Mouse (Mus musculus) CH12.LX (cell line): ENCODE data around the gene Lrrc28. TPM values are rescaled to one million over a fixed set of nuclear protein-coding genes. Genes with fewer than 3 reads are reported as not detected.

Source experiments
- DNase-seq: peaks from one replicate; pipeline ENCODE4 v3.0.0-alpha.2; 2013; ENCODE audit errors: extremely low read depth
- H3K27ac ChIP-seq: 2 replicates; pipeline ENCODE4 v1.5.1; 2012; ENCODE audit warnings: low read depth, mild to moderate bottlenecking, control low read depth, moderate library complexity; ENCODE audit not compliant: insufficient read depth
- H3K27me3 ChIP-seq: replicated peaks from 2 replicates; pipeline ENCODE3; 2012; ENCODE audit warnings: inconsistent platforms
- H3K36me3 ChIP-seq, 2 experiments: replicated peaks in 1 of 2; 2 replicates each; pipeline versions ENCODE3 to v1.6.1; 2012; ENCODE audit warnings: inconsistent platforms in 1 of 2, low read length in 1 of 2, mild to moderate bottlenecking in 1 of 2, mixed read lengths in 1 of 2, moderate library complexity in 1 of 2; ENCODE audit not compliant: control insufficient read depth in 1 of 2, insufficient read depth in 1 of 2
- H3K4me1 ChIP-seq, 2 experiments: 2 replicates each; pipeline ENCODE4 v1.6.1; 2012; ENCODE audit warnings: inconsistent platforms in 1 of 2, moderate library complexity in 1 of 2; ENCODE audit not compliant: insufficient read depth in 2 of 2, control insufficient read depth in 1 of 2
- H3K4me2 ChIP-seq: 2 replicates; pipeline ENCODE4 v1.6.1; 2012; ENCODE audit warnings: low read depth, mild to moderate bottlenecking, control low read depth; ENCODE audit not compliant: poor library complexity, insufficient read depth, severe bottlenecking
- H3K4me3 ChIP-seq, 3 experiments: fragments of 150-350 bp in 1 of 3; sonication (generic) in 1 of 3; replicated peaks in 1 of 3; 2 replicates each; pipeline versions ENCODE3 to v1.5.1; 2011 to 2012; ENCODE audit warnings: low read depth in 2 of 3, low read length in 2 of 3, mild to moderate bottlenecking in 2 of 3, moderate library complexity in 2 of 3, control low read depth in 1 of 3, improper control_type of control experiment in 1 of 3, inconsistent platforms in 1 of 3, mixed read lengths in 1 of 3; ENCODE audit not compliant: poor library complexity in 1 of 3
- H3K79me2 ChIP-seq: replicated peaks from 2 replicates; pipeline ENCODE4 v1.6.1; 2012; ENCODE audit warnings: mild to moderate bottlenecking, moderate library complexity; ENCODE audit not compliant: control insufficient read depth, poor library complexity, insufficient read depth, severe bottlenecking; ENCODE audit errors: extremely low read depth
- H3K9ac ChIP-seq: 2 replicates; pipeline ENCODE4 v1.6.1; 2012; ENCODE audit warnings: low read depth, mild to moderate bottlenecking, control low read depth, moderate library complexity; ENCODE audit not compliant: insufficient read depth
- H3K9me3 ChIP-seq: replicated peaks from 2 replicates; pipeline ENCODE3; 2012; ENCODE audit warnings: low read length, inconsistent platforms, mixed read lengths
- BHLHE40 ChIP-seq: IDR thresholded peaks from 2 replicates; pipeline ENCODE4 v1.6.1; 2011; ENCODE audit warnings: mild to moderate bottlenecking, low read depth, low read length, improper control_type of control experiment
- CHD2 ChIP-seq: IDR thresholded peaks from 2 replicates; pipeline ENCODE4 v1.6.1; 2011; ENCODE audit warnings: low read length, improper control_type of control experiment
- E2F4 ChIP-seq: IDR thresholded peaks from 2 replicates; pipeline ENCODE4 v1.6.1; 2011; ENCODE audit warnings: low read depth, low read length, improper control_type of control experiment; ENCODE audit not compliant: insufficient replicate concordance
- MYC ChIP-seq: IDR thresholded peaks from 2 replicates; pipeline ENCODE4 v1.6.1; 2011; ENCODE audit warnings: low read depth, mild to moderate bottlenecking, improper control_type of control experiment, low read length
- NELFE ChIP-seq: IDR thresholded peaks from 2 replicates; pipeline ENCODE4 v1.6.1; 2011; ENCODE audit warnings: low read depth, low read length, improper control_type of control experiment
- NRF1 ChIP-seq: IDR thresholded peaks from 2 replicates; pipeline ENCODE4 v1.6.1; 2014; ENCODE audit warnings: low read depth, mild to moderate bottlenecking, inconsistent platforms, low read length, improper control_type of control experiment, moderate library complexity
- POLR2A ChIP-seq: IDR thresholded peaks from 2 replicates; pipeline ENCODE4 v1.6.1; 2011; ENCODE audit warnings: low read depth, mild to moderate bottlenecking, improper control_type of control experiment, low read length
- SMC3 ChIP-seq: IDR thresholded peaks from 2 replicates; pipeline ENCODE4 v1.6.1; 2011; ENCODE audit warnings: low read depth, low read length, improper control_type of control experiment
- UBTF ChIP-seq: IDR thresholded peaks from 2 replicates; pipeline ENCODE4 v1.6.1; 2012; ENCODE audit warnings: low read depth, mild to moderate bottlenecking, inconsistent platforms, low read length, improper control_type of control experiment, moderate library complexity
- ZC3H11A ChIP-seq: IDR thresholded peaks from 2 replicates; pipeline ENCODE4 v1.6.1; 2012; ENCODE audit warnings: low read depth, mild to moderate bottlenecking, inconsistent platforms, low read length, improper control_type of control experiment
- ZKSCAN1 ChIP-seq: IDR thresholded peaks from 2 replicates; pipeline ENCODE4 v1.6.1; 2012; ENCODE audit warnings: low read depth, inconsistent platforms, low read length, improper control_type of control experiment, borderline replicate concordance
- ZMIZ1 ChIP-seq: IDR thresholded peaks from 2 replicates; pipeline ENCODE4 v1.6.1; 2012; ENCODE audit warnings: low read depth, mild to moderate bottlenecking, inconsistent platforms, low read length, improper control_type of control experiment
- dilution Hi-C: fragments of 300-500 bp; cut with MboI; formaldehyde crosslinking; loops from 2 replicates; pipeline ENCODE4 v1.14.3; 2020; ENCODE audit warnings: low sequenced_read_pairs; ENCODE audit not compliant: extremely low pct_unique_long_range_greater_than_20kb, extremely low pct_ligation_motif_present
- in situ Hi-C: fragments of 300-500 bp; cut with MboI; formaldehyde crosslinking; loops from 3 replicates; pipeline ENCODE4 v1.14.3; 2019; ENCODE audit warnings: low sequenced_read_pairs, low pct_ligation_motif_present, low pct_unique_long_range_greater_than_20kb, mixed read lengths
- polyA plus RNA-seq: library from polyadenylated mRNA; unstranded; fragments of >175 nt; gene quantifications from 2 replicates; pipeline ENCODE4 v1.2.1, GENCODE M21; 2012; ENCODE audit warnings: low read depth; ENCODE audit not compliant: insufficient read length
- total RNA-seq, 2 experiments: library from RNA; depleted of rRNA; stranded (reverse); fragments of 300-350 nt in 1 of 2; fragments of >200 nt in 1 of 2; gene quantifications; 2 replicates each; pipeline ENCODE4 v1.2.3; 2012 to 2014

Lrrc28 gene
- total and polyA plus RNA-seq, 3 experiments, result 41.6 to 63.5 (median 59.2) TPM

DNA sequence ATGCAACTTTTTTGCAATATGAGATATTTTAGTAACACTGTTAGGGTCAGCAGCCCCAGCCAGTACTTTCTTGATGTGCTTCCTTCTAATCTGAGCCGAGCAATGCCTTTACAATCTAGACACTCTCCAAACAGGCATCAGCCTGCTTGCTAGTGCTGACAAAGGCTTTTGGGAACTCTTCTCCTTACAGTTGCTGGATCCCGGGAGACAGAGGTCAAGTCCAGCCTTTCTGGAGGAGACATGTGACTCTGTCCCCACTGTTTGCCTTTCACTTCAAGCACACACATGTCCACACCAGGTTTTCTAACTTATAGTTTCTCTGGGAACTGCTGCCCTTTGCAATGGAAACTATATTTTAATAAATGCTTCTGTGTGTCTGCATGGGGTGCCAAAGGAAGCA lies 114.1 kb downstream of the Lrrc28 start:
- no peak for TF ChIP-seq BHLHE40
- no peak for TF ChIP-seq UBTF
- TF ChIP-seq E2F4, result no peak
- no peak for TF ChIP-seq POLR2A
- no peak for TF ChIP-seq NELFE
- TF ChIP-seq, all 38 proteins: peak for 0
- H3K9ac ChIP-seq, result no peak overlapping the region
- no peak for DNase-seq
- no peaks in the 10 kb centered on the region for H3K27me3 ChIP-seq
- H3K27ac ChIP-seq, result no peak overlapping the region
- in situ Hi-C loops (no loop called here), dilution Hi-C loops (no loop called here)
- no peak overlapping the region for H3K4me3 ChIP-seq
- no peaks in the 10 kb centered on the region for H3K9me3 ChIP-seq
- peaks cover 0 to 44% of the 10 kb centered on the region in 2 experiments; a peak in 2 of 4 replicates for H3K4me1 ChIP-seq
- no peak overlapping the region for H3K4me2 ChIP-seq
- H3K36me3 ChIP-seq, result peaks cover 17 to 58% of the 10 kb centered on the region in 2 experiments
- no peaks in the 10 kb centered on the region for H3K79me2 ChIP-seq

DNA sequence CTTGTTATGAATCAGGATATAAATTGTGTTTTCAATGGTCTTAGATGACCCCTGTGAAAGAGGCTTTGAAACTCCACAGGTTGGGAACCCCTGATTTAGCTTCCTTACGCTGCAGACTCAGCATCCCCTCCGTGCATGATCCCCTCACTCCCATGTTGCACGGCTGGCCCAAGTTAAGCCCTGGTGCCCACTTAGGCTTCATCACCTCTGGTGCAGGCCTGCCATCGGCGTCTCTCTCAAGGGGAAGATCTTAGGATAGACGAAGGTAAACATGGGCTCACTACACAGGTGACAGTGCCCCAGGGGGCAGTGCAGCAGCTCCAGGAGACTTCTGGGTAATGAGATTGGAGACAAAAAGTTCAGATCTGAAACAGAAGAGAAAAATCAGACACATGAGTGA lies 115.7 kb downstream of the Lrrc28 start:
- Histone ChIP-seq H3K36me3 (peaks cover 19 to 57% of the 10 kb centered on the region in 2 experiments), H3K4me1 (peaks cover 0 to 56% of the 10 kb centered on the region in 2 experiments; a peak in 3 of 4 replicates), H3K27me3 (no peaks in the 10 kb centered on the region), H3K9ac (no peak overlapping the region), H3K27ac (no peak overlapping the region), H3K4me3 (no peak overlapping the region), H3K9me3 (no peaks in the 10 kb centered on the region), H3K79me2 (no peaks in the 10 kb centered on the region), H3K4me2 (no peak overlapping the region)
- TF ChIP-seq NRF1, result no peak
- no peak for TF ChIP-seq ZC3H11A
- TF ChIP-seq NELFE, result no peak
- TF ChIP-seq ZKSCAN1, result no peak
- no peak for TF ChIP-seq E2F4
- TF ChIP-seq ZMIZ1, result no peak
- no peak for TF ChIP-seq CHD2
- TF ChIP-seq MYC, result no peak
- TF ChIP-seq SMC3, result no peak
- no peak for DNase-seq
- dilution Hi-C loops (no loop called here), in situ Hi-C loops (no loop called here)

GRCm38 (mm10) chr7:67528821-67529221 lies 116.2 kb downstream of the Lrrc28 start:
- in situ Hi-C loops (no loop called here), dilution Hi-C loops (no loop called here)
- H3K27me3 ChIP-seq, result no peaks in the 10 kb centered on the region
- DNase-seq, result no peak
- H3K27ac ChIP-seq, result no peak overlapping the region
- H3K36me3 ChIP-seq, result peaks cover 19 to 60% of the 10 kb centered on the region in 2 experiments
- H3K4me2 ChIP-seq, result no peak overlapping the region
- TF ChIP-seq NRF1, result no peak
- no peak overlapping the region for H3K9ac ChIP-seq
- H3K79me2 ChIP-seq, result no peaks in the 10 kb centered on the region
- H3K9me3 ChIP-seq, result no peaks in the 10 kb centered on the region
- no peak overlapping the region for H3K4me3 ChIP-seq
- peaks cover 3 to 57% of the 10 kb centered on the region in 2 experiments; a peak in 3 of 4 replicates for H3K4me1 ChIP-seq
